Mouse (Mus musculus) embryonic facial prominence, embryonic 15.5 days (tissue): ENCODE measurements around the gene Esyt3. TPM values are rescaled to one million over a fixed set of nuclear protein-coding genes. Genes with fewer than 3 reads are reported as not detected.

Source experiments
- ATAC-seq: fragments of 200-750 bp; cut with Nextera tagmentation; 2 replicates; pipeline ENCODE4 v1.8.0; 2017; ENCODE audit warnings: low read depth, moderate TSS enrichment; ENCODE audit not compliant: insufficient number of reproducible peaks, low FRiP score, low TSS enrichment
- H3K27ac ChIP-seq: fragments of 300-500 bp; sonication (generic); replicated peaks from 2 replicates; pipeline ENCODE4 v1.5.1; 2015; ENCODE audit warnings: mild to moderate bottlenecking, inconsistent platforms
- H3K27me3 ChIP-seq: fragments of 300-500 bp; sonication (generic); 2 replicates; pipeline ENCODE4 v1.6.1; 2015; ENCODE audit warnings: inconsistent platforms
- H3K36me3 ChIP-seq: fragments of 300-500 bp; sonication (generic); 2 replicates; pipeline ENCODE4 v1.6.1; 2015; ENCODE audit warnings: mild to moderate bottlenecking, inconsistent platforms
- H3K4me1 ChIP-seq: fragments of 300-500 bp; sonication (generic); 2 replicates; pipeline ENCODE4 v1.6.1; 2015; ENCODE audit warnings: inconsistent platforms
- H3K4me2 ChIP-seq: fragments of 300-500 bp; sonication (generic); replicated peaks from 2 replicates; pipeline ENCODE4 v1.6.1; 2015; ENCODE audit warnings: mild to moderate bottlenecking, inconsistent platforms
- H3K4me3 ChIP-seq: fragments of 300-500 bp; sonication (generic); replicated peaks from 2 replicates; pipeline ENCODE4 v1.5.1; 2015; ENCODE audit warnings: mild to moderate bottlenecking, inconsistent platforms
- H3K9ac ChIP-seq: fragments of 300-500 bp; sonication (generic); 2 replicates; pipeline ENCODE4 v1.6.1; 2015; ENCODE audit warnings: inconsistent platforms
- H3K9me3 ChIP-seq: fragments of 300-500 bp; sonication (generic); replicated peaks from 2 replicates; pipeline ENCODE4 v1.6.1; 2016; ENCODE audit warnings: inconsistent platforms
- WGBS: fragments of 180-500 bp; shearing (Covaris S2); methylation state at CpG from one replicate; pipeline ENCODE4 v1.1.7; 2015; 5-methylcytosine and 5-hydroxymethylcytosine counted together
- polyA plus RNA-seq: library from polyadenylated mRNA; unstranded; fragments of >200 nt; fragmentation: Nextera tagmentation; extraction: Ambion mirVana; gene quantifications from 2 replicates; pipeline ENCODE4 v1.2.1, GENCODE M21; 2015

Gene Esyt3
- polyA plus RNA-seq, result 1.7 and 2.5 TPM in 2 replicates

DNA sequence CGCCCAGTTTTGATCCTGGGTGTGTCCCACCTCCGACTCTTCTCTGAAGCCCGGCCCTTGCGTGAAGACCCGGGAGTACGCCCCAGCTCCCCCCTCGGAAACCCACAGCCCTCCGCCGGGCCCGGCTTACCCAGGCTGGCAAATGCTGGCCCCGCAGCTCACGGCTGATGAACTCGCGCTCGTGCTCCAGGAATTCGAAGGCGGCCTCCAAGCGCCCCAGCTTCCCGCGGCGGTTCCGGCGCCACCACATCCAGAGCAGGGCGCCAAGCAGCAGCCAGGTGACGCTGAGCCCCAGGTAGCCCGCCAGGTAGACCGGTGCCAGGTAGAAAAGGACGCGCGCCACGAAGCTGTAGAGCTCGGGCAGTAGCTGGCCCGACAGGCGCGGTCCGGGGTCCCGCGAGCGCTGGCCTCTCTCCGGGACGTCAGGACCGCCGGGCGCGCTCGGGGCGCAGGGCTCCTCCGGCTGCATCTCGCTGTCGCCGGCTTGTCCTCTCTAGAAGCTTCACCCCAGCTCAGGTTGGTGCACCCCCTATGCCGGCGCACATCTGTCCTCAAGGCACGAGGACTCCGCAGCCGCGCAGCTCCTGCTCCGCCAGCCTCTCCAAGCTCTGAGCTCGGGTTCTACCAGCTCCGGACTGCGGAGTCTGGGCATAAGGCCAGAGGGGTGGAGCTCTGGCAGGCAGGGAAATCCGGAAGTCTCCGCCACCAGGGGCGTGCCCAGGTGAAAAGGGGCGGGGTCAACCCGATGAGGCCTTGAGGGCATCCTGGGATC is at the start of gene Esyt3:
Gene Esyt3, minus strand, starts transcription at position 637 of the 772 bp plus-strand sequence.
- Histone ChIP-seq H3K4me3 (peak within 1 kb of the TSS; percentile 49), H3K4me2 (peak within 1 kb of the TSS; percentile 98), H3K27me3 (peaks cover 42% of the 10 kb centered on the region), H3K36me3 (no peaks in the 10 kb centered on the region), H3K4me1 (peaks cover 16% of the 10 kb centered on the region), H3K9ac (peak within 1 kb of the TSS; percentile 31; the same call in 1 of the 2 replicates), H3K27ac (no peak within 1 kb of the TSS), H3K9me3 (no peaks in the 10 kb centered on the region)
- ATAC-seq, result peak; percentile 62
- WGBS, result under 1% methylated on average over 65 of the region's 66 CpGs

DNA sequence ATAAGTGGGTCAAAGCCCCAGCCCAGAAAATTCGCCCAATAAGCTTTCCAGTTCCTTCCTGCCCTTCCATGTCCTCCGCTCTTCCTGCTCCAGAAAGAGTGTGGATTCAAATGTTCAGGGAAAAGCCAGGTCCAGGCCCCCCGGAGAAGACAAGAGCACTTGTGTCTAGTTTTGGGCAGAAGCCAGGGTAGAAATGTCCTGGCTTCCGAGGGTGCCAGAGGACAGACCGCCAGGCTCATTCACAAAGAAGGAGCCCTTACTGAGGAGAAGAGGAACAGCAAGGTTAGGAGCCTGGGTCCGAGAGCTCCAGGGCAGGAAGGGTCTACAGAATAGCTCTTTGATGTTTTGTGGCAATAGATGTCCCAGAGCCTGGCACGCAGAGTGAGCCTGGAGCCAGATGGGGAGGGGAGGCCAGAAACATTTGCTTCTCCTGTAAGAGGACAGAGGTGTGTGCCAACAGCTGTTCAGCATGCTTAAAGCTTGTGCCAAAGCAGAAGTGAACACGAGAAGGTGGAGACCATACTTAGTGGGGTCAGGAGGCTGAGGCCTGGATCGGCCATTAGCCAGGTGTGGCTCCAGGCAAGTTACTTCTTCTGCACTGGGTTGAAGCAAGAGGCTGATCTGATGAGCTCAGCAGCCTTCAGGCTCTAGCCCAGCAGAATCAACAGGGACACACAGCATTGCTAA is 43.1 kb upstream of the Esyt3 start:
- Histone ChIP-seq H3K4me1 (peaks cover 8% of the 10 kb centered on the region; the same call in 1 of the 2 replicates), H3K27me3 (no peaks in the 10 kb centered on the region), H3K9me3 (no peaks in the 10 kb centered on the region), H3K9ac (no peak overlapping the region), H3K36me3 (peaks cover 14% of the 10 kb centered on the region; the same call in 1 of the 2 replicates), H3K27ac (no peak overlapping the region), H3K4me3 (no peak overlapping the region), H3K4me2 (no peak overlapping the region)
- ATAC-seq, result no peak
- WGBS, result 60% methylated on average over 9 of the region's 9 CpGs

DNA sequence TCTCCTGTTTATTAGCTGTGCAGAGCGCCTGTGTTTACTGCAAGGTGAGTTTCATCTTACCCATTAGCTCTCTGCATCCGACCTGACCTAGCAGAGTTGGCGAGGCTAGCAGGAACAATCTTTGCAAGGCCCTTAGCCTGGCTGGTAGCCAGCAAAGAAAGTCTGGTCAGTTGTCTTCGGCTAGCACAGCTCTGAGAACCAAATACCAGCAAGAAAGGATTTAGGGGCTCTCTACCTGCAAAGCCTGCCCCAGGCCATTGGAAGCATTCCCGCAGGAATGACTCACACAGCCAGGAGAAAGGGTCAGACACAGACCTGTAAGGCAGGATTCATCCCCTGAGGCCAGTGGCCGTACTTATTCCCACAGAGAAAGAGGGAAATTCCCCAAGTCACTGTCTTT is 42.4 kb upstream of the Esyt3 start:
- Histone ChIP-seq H3K4me2 (no peak overlapping the region), H3K27ac (no peak overlapping the region), H3K9me3 (no peaks in the 10 kb centered on the region), H3K27me3 (no peaks in the 10 kb centered on the region), H3K4me1 (peaks cover 8% of the 10 kb centered on the region; the same call in 1 of the 2 replicates), H3K4me3 (no peak overlapping the region), H3K9ac (no peak overlapping the region), H3K36me3 (peaks cover 14% of the 10 kb centered on the region; the same call in 1 of the 2 replicates)
- ATAC-seq, result no peak
- WGBS, result 63% methylated on average over 6 of the region's 6 CpGs

DNA sequence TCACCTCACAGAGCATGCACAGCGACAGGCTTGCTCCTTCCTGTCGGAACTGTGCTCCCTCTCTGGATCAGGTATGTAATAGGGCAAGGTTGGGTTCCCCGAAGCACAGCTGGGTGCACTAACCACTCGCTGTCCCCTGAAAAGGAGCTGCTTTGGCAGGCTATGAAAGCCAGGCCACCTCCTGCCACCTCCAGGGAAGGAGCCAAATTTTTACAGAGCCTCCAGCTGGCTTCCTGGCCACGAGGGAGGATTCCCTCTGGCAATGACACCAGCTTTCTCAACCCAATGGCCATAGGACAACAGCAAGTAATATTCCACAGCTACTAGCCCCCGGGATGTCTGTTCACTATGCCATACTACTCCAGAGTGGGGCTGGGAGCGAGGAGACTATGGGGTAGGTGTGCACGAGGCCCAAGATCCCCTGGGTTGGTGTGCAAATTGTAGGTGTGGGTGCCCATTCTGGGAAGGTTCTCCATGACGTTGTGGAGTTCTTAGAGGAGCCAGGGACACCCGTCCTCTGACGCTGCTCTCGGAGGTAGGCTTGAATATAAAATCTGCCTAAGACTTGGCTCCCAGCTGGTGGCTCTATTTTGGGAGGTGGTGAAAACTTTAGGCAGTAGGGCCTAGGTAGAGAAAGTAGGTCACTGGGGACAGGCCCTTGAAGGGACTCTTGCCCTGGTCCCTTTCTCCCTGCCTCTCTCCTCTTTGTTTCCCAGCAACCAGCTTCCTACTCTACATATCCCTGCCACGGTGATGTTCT is 38.9 kb upstream of the Esyt3 start:
- Histone ChIP-seq H3K4me2 (no peak overlapping the region), H3K27me3 (no peaks in the 10 kb centered on the region), H3K4me1 (peaks cover 8% of the 10 kb centered on the region; the same call in 1 of the 2 replicates), H3K4me3 (no peak overlapping the region), H3K36me3 (peaks cover 14% of the 10 kb centered on the region), H3K9ac (no peak overlapping the region), H3K9me3 (no peaks in the 10 kb centered on the region), H3K27ac (no peak overlapping the region)
- 82% methylated on average over 13 of the region's 13 CpGs for WGBS
- ATAC-seq, result no peak

DNA sequence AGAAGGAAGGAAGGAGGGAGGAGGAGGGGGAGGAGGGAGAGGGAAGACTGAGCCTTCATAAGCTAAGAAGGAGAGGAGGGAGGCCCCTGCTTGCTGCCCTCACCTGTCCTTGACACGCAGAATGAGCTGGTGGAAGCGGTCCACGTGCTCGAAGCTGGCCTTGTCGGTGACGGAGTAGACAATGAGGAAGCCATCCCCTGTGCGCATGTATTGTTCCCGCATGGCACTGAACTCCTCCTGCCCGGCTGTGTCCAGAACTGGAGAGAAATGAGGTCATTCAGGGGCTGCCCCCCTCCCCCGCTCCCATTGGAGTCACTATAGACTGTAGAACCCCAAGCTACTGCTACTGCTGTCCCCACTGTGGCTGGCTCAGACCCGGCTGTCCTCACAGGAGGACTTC is 36.0 kb upstream of the Esyt3 start:
- Histone ChIP-seq H3K4me1 (no peaks in the 10 kb centered on the region), H3K9me3 (no peaks in the 10 kb centered on the region), H3K27me3 (no peaks in the 10 kb centered on the region), H3K4me2 (no peak overlapping the region), H3K4me3 (no peak overlapping the region), H3K9ac (no peak overlapping the region), H3K36me3 (peaks cover 20% of the 10 kb centered on the region), H3K27ac (no peak overlapping the region)
- no peak for ATAC-seq
- 85% methylated on average over 11 of the region's 11 CpGs for WGBS

DNA sequence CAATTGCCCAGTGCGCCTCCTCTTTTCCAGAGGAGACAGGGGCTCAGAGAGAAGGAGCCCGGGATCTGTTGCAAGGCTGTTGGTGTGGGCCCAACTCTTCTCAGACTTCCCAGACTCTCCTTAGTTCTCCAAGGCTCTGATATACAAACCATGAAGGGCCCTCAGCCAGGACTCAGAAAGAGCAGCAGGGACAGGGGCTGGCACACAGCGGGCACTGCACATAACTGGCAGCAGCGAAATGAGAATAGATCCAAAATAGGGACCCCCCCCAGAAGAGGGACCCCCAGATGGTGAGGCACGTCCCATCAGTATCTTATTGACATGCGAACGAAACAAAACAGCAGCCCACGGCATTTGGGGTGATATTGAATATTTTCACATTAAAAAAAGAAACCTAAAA is 34.8 kb upstream of the Esyt3 start:
- WGBS, result 93% methylated on average over 8 of the region's 8 CpGs
- no peak overlapping the region for H3K4me3 ChIP-seq
- no peak overlapping the region for H3K4me2 ChIP-seq
- H3K36me3 ChIP-seq, result peaks cover 20% of the 10 kb centered on the region
- no peak for ATAC-seq
- H3K4me1 ChIP-seq, result no peaks in the 10 kb centered on the region
- no peaks in the 10 kb centered on the region for H3K9me3 ChIP-seq
- H3K27me3 ChIP-seq, result no peaks in the 10 kb centered on the region
- no peak overlapping the region for H3K27ac ChIP-seq
- H3K9ac ChIP-seq, result no peak overlapping the region

DNA sequence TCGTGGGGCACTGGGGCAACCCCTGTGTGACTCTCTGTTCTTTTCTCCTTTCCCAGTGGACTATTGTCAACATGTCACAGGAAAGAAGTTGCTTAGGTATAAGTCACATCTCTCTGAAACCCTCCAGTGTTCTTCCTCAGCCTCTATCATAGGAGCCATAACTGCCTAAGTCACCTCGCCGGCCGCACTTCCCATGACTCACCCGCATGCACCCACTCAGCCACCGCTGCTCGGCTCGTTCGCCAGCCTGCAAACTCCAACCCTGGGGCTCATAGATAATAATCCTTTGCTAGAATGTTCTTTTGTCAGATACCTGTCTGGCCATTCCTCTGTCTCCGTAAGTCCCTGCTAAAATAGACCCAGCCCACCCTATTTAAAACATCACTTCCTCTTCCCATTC is 33.2 kb upstream of the Esyt3 start:
- Histone ChIP-seq H3K27me3 (no peaks in the 10 kb centered on the region), H3K4me1 (no peaks in the 10 kb centered on the region), H3K36me3 (peaks cover 31% of the 10 kb centered on the region), H3K4me3 (no peak overlapping the region), H3K4me2 (no peak overlapping the region), H3K9me3 (no peaks in the 10 kb centered on the region), H3K9ac (no peak overlapping the region), H3K27ac (no peak overlapping the region)
- no peak for ATAC-seq
- WGBS, result 92% methylated on average over 10 of the region's 10 CpGs

DNA sequence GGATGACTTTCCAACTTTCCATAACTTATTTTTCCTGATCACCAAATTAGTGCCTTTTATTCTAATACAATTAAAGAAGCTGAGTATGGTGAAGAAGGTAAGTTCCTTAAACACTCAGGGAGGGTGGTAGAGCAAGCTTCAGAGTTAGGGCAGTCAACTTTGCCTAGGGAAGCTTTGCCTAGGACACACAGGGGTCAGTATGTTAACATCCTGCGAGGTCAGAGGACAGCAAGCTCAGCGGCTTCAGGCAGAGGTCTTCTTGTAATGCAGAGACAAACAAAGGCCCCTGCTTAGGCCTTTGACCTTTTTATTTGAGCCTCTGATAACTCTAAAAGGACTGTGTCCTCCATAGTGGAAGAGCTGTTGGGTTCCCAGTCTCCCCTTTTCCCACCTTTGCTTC is 32.4 kb upstream of the Esyt3 start:
- 49% methylated on average over 2 of the region's 2 CpGs for WGBS
- Histone ChIP-seq H3K9me3 (no peaks in the 10 kb centered on the region), H3K36me3 (peaks cover 31% of the 10 kb centered on the region), H3K27me3 (no peaks in the 10 kb centered on the region), H3K4me2 (no peak overlapping the region), H3K4me3 (no peak overlapping the region), H3K27ac (no peak overlapping the region), H3K9ac (no peak overlapping the region), H3K4me1 (no peaks in the 10 kb centered on the region)
- no peak for ATAC-seq

DNA sequence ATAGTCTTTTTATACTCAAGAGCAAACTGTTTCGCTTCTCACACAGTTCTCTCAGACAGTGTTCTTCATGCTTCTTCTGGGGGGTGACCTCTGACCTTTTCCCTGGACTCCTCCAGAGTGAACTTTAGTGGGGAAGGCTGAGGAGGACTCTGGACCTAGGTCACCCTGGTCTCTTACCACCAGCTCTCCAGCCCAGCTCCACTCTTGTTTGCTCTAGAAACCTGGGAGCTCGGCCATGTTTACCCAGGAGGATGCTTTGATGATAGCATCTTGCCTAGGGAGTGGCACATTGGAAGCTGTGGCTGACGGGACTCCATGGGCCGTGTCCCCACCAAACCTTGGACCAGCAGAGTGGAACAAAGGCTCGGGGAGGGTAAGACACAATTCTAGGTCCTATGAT is 31.8 kb upstream of the Esyt3 start:
- H3K4me3 ChIP-seq, result no peak overlapping the region
- H3K27me3 ChIP-seq, result no peaks in the 10 kb centered on the region
- H3K4me2 ChIP-seq, result no peak overlapping the region
- ATAC-seq, result no peak
- no peak overlapping the region for H3K9ac ChIP-seq
- H3K36me3 ChIP-seq, result peaks cover 31% of the 10 kb centered on the region
- H3K9me3 ChIP-seq, result no peaks in the 10 kb centered on the region
- 74% methylated on average over 5 of the region's 5 CpGs for WGBS
- H3K27ac ChIP-seq, result no peak overlapping the region
- no peaks in the 10 kb centered on the region for H3K4me1 ChIP-seq

DNA sequence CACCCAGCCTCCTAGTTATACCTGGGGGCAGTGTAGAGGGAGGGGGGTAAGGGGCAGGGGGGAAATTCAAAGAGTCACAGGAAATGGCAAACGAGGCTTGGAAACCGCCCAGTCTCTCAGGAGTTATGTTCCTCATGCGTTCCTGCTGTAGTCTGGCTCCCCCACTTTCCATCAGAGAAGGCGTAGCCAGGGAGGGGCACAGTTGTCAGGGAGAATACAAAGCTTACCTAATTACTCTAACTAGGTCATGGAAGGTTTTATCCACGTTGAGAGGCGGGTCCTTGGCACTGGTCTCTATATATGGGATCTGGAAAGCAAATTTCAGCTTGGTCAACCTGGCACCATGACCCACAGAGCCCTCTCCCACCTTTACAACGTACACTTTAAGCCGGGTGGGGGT is 31.1 kb upstream of the Esyt3 start:
- no peaks in the 10 kb centered on the region for H3K9me3 ChIP-seq
- no peak overlapping the region for H3K4me3 ChIP-seq
- WGBS, result 61% methylated on average over 8 of the region's 8 CpGs
- no peak overlapping the region for H3K4me2 ChIP-seq
- no peaks in the 10 kb centered on the region for H3K27me3 ChIP-seq
- no peak for ATAC-seq
- no peak overlapping the region for H3K9ac ChIP-seq
- no peaks in the 10 kb centered on the region for H3K4me1 ChIP-seq
- peaks cover 31% of the 10 kb centered on the region for H3K36me3 ChIP-seq
- no peak overlapping the region for H3K27ac ChIP-seq

DNA sequence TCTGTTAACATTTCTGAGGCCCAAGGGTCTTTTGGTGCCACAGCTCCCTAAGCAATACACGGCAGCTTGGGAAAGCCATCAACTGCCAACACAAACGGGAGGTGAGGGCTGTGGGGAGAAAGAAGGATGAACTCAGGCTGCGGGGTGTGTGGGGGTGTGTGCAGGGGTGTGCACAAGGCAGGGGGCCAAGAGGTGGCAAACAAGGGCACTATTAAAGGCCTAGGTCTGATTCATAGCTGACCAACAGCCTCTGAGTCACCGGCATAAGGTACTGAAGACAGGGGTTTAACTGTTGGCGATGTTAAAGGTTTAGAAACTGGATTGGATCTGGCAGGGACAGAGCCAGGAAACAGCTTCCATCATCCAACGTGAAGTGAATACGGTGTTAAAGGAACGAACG is 30.5 kb upstream of the Esyt3 start:
- Histone ChIP-seq H3K4me3 (no peak overlapping the region), H3K27me3 (no peaks in the 10 kb centered on the region), H3K9ac (no peak overlapping the region), H3K4me2 (no peak overlapping the region), H3K36me3 (peaks cover 31% of the 10 kb centered on the region), H3K4me1 (no peaks in the 10 kb centered on the region), H3K9me3 (no peaks in the 10 kb centered on the region), H3K27ac (no peak overlapping the region)
- 77% methylated on average over 9 of the region's 9 CpGs for WGBS
- ATAC-seq, result 0 out of 2 replicates have a peak, but pooled peaks have one; percentile 6
